ENCODE assay signal across 8 mouse cellular contexts in genomic region chr13:51417796-51418195, GRCm38 (mm10). TPM values are rescaled to one million over a fixed set of nuclear protein-coding genes. Genes with fewer than 3 reads are reported as not detected.
DNase-seq lines count a peak whose midpoint lies in the region; ATAC-seq lines count a peak whose summit lies in the region.

No protein-coding gene starts in this region.

- peak; percentile 18 for DNase-seq in Muller cell, postnatal 12 days (ENCODE audit: inconsistent ontology term)
- no peak for DNase-seq in embryonic facial prominence, embryonic 11.5 days (ENCODE audit: low spot score)
- DNase-seq in heart, postnatal 25 days (ENCODE audit: low spot score), result peak; percentile 25
- DNase-seq in frontal cortex, postnatal 25 days (ENCODE audit: low spot score in 2 of 2), result no peak
- DNase-seq in right cerebral cortex, postnatal 4 days, result no peak
- no peak for DNase-seq in cerebellum, adult 9-10 months

- peaks cover 4% of the 10 kb centered on the region; the same call in 1 of the 2 replicates for H3K4me1 ChIP-seq in embryonic facial prominence, embryonic 11.5 days (ENCODE audit: control insufficient read depth, insufficient read depth, low read length)
- peaks cover 45% of the 10 kb centered on the region for H3K4me1 ChIP-seq in limb, embryonic 13.5 days

- peak overlapping the region; percentile 30; the same call in 1 of the 2 replicates for H3K4me2 ChIP-seq in embryonic facial prominence, embryonic 11.5 days (ENCODE audit: low read depth, low read length)
- H3K4me2 ChIP-seq in limb, embryonic 13.5 days (replicated peaks), result peak overlapping the region; percentile 50

- H3K9me3 ChIP-seq in embryonic facial prominence, embryonic 11.5 days (replicated peaks; ENCODE audit: control insufficient read depth, low read length), result no peaks in the 10 kb centered on the region
- peaks cover 13% of the 10 kb centered on the region for H3K9me3 ChIP-seq in limb, embryonic 13.5 days

- peak overlapping the region; percentile 47 for H3K9ac ChIP-seq in embryonic facial prominence, embryonic 11.5 days (replicated peaks; ENCODE audit: low read length)
- peak overlapping the region; percentile 60 for H3K9ac ChIP-seq in limb, embryonic 13.5 days

- no peak overlapping the region for H3K4me3 ChIP-seq in embryonic facial prominence, embryonic 11.5 days (ENCODE audit: low read depth, low read length)
- H3K4me3 ChIP-seq in limb, embryonic 13.5 days, result peak overlapping the region; percentile 12; the same call in 1 of the 2 replicates

- H3K27me3 ChIP-seq in embryonic facial prominence, embryonic 11.5 days (ENCODE audit: control insufficient read depth, insufficient read depth, low read length), result no peaks in the 10 kb centered on the region
- H3K27me3 ChIP-seq in limb, embryonic 13.5 days, result no peaks in the 10 kb centered on the region

- WGBS in embryonic facial prominence, embryonic 11.5 days, result 56% methylated on average over 6 of the region's 6 CpGs
- WGBS in limb, embryonic 13.5 days, result 43% methylated on average over 6 of the region's 6 CpGs

- ATAC-seq in embryonic facial prominence, embryonic 11.5 days (replicated peaks; ENCODE audit: insufficient number of reproducible peaks, low FRiP score, low TSS enrichment, low read depth), result no peak
- ATAC-seq in limb, embryonic 13.5 days (ENCODE audit: low FRiP score, low read depth), result no peak
- ATAC-seq in erythroblast, adult 5-6 weeks (replicated peaks; ENCODE audit: low FRiP score, poor library complexity, severe bottlenecking), result no peak

- H3K36me3 ChIP-seq in embryonic facial prominence, embryonic 11.5 days (replicated peaks; ENCODE audit: control insufficient read depth, insufficient read depth, low read depth, low read length), result peaks cover 5% of the 10 kb centered on the region
- H3K36me3 ChIP-seq in limb, embryonic 13.5 days, result peaks cover 88% of the 10 kb centered on the region

- intact Hi-C loops in heart, postnatal 25 days (cut with DNase I), result loop anchor here (1.0 to 10.0 kb wide), 5 partner anchors 123 to 468 kb away; partner anchors contain the start of gene Spin1

- peak overlapping the region; percentile 70 for H3K27ac ChIP-seq in embryonic facial prominence, embryonic 11.5 days (replicated peaks; ENCODE audit: low read depth, low read length)
- peak overlapping the region; percentile 87 for H3K27ac ChIP-seq in limb, embryonic 13.5 days

RNA-seq across cellular contexts. Expression of gene S1pr3, which starts 9.4 kb away (rescaled TPM):
- 96.6 and 102 TPM in 2 replicates for polyA plus RNA-seq in embryonic facial prominence, embryonic 11.5 days (2014; fragmentation: Nextera tagmentation; extraction: Ambion mirVana)
- total RNA-seq in heart, postnatal 25 days (2021), result 10 to 100 TPM; 14.1 to 14.4 TPM
- polyA plus RNA-seq in limb, embryonic 13.5 days (2015; fragmentation: Nextera tagmentation; extraction: Ambion mirVana), result 145 and 161 TPM in 2 replicates
- 0.38 and 0.84 TPM in 2 replicates for total RNA-seq in erythroblast, adult 5-6 weeks (2015; ENCODE audit: low replicate concordance)
- total RNA-seq in erythroblast, adult 5-6 weeks (2017; ENCODE audit: low replicate concordance), result 0.42 and 0.68 TPM in 2 replicates

Comparison
In these comparisons a context has a peak if more than half of its experiments do, and no peak if none do; other contexts are left out.
1. DNase-seq: peak in Muller cell, postnatal 12 days (single experiment) and heart, postnatal 25 days (single experiment); none in embryonic facial prominence, embryonic 11.5 days (single experiment), frontal cortex, postnatal 25 days (0 of 2), right cerebral cortex, postnatal 4 days (single experiment) and cerebellum, adult 9-10 months (single experiment).
2. RNA of gene S1pr3, which starts 9.4 kb away (total RNA-seq): 14.1 to 14.4 TPM in heart, postnatal 25 days; 0.38 to 0.84 TPM in erythroblast, adult 5-6 weeks; every median in the first group is over 4 times any median in the second.